Mouse (Mus musculus): ENCODE results near the gene Thap11.

The Thap11 gene

GRCm38 (mm10) chr8:105860143-105860981 is 5.4 kb downstream of the Thap11 start, which contains the start of gene Nutf2:
Gene Nutf2 (plus strand): TSS chr8:105860580.
- ChIA-PET CTCF (interaction anchor here in 2 of 4 experiments (0.6 to 1.6 kb wide), 11 partner anchors 9 to 345 kb away, joined by 3 to 7 read pairs (median 3); partner anchors contain the start of genes Nrn1l (in 2 of the 2), Agrp (in 1 of the 2), Ctcf (in 1 of the 2) and Pskh1 (in 1 of the 2)), POLR2A (interaction anchor here (0.5 to 4.7 kb wide), 87 partner anchors 9 to 555 kb away, joined by 3 to 58 read pairs (median 4); partner anchors contain the start of genes Pskh1 (in 4 of the 4), Edc4 (in 3 of the 4), Ranbp10 (in 3 of the 4) and Tsnaxip1 (in 3 of the 4))

DNA sequence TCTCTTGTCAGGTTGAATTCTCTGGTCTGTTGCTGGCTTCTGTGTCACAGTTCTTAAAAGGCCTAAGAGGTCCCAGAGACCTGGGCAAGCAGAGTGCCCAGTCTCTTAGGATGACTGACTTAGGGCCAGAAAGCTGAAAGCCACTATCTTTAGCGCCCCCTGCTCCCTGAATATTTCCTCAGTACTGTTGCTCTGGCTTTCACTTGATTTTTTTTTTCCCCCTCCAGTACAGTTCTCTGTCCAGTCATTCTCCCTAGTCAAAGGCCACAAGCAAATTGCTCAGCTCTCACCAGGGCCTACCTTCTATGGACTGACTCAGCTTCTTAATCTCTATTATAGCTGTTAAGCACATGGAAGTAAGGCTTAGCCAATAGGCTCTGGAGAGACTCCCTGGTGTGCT is 7.0 kb downstream of the Thap11 start:
- CTCF ChIA-PET, result interaction anchor here in 3 of 4 experiments (0.6 to 1.2 kb wide), 4 partner anchors 27 to 933 kb away, joined by 3 to 5 read pairs (median 4); no protein-coding TSS in a partner anchor

GRCm38 (mm10) chr8:105866364-105867029 is 11.6 kb downstream of the Thap11 start:
- CTCF ChIA-PET, result interaction anchor here (0.6 to 3.0 kb wide), 16 partner anchors 11 to 152 kb away, joined by 3 to 28 read pairs (median 5); partner anchors contain the start of genes Thap11 (in 3 of the 4), Nrn1l (in 1 of the 4), Pskh1 (in 1 of the 4) and Ranbp10 (in 1 of the 4)
- POLR2A ChIA-PET, result interaction anchor here in 3 of 4 experiments (0.5 to 5.1 kb wide), 22 partner anchors 10 to 191 kb away, joined by 3 to 58 read pairs (median 4); partner anchors contain the start of genes Thap11 (in 2 of the 3), Edc4 (in 1 of the 3), Nrn1l (in 1 of the 3) and Pskh1 (in 1 of the 3)

More for the DNA sequence above, 7.0 kb downstream of the Thap11 start:
- POLR2A ChIA-PET, result interaction anchor here in 2 of 4 experiments (0.5 to 4.7 kb wide), 25 partner anchors 9 to 390 kb away, joined by 3 to 58 read pairs (median 6); partner anchors contain the start of genes Acd (in 2 of the 2), Edc4 (in 2 of the 2), Pard6a (in 2 of the 2) and Pskh1 (in 2 of the 2)

DNA sequence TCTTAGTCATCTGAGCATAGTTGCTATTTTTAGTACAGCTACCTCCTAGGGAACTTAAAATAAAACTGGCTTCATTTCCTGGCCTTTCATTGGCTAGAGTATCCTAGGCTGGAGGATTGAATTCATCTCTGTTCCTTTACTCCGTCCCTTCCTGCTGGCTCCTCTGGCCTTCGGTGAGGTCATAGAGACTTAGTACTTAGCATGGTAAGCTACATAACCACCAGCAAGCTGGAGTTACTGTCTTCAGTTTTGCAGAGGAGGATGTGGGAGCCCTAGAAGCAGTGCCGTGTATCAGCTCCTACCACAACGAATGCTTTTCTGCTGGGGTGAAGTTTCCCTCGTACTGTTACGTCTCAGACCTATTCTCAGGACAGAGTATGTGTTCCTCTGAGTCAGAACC is 19.4 kb downstream of the Thap11 start:
- ChIA-PET CTCF (no interaction called here), POLR2A (interaction anchor here in 2 of 4 experiments (0.9 to 8.4 kb wide), 12 partner anchors 9 to 75 kb away, joined by 3 to 58 read pairs (median 5); partner anchors contain the start of genes Nutf2 (in 2 of the 2), Nrn1l (in 1 of the 2), Pskh1 (in 1 of the 2) and Thap11 (in 1 of the 2))

GRCm38 (mm10) chr8:105880754-105881520 is 26.0 kb downstream of the Thap11 start, which contains the start of gene Edc4:
Gene Edc4 (plus strand): TSS chr8:105880881.
- POLR2A ChIA-PET, result interaction anchor here in 3 of 4 experiments (0.6 to 8.4 kb wide), 18 partner anchors 11 to 287 kb away, joined by 3 to 58 read pairs (median 7); partner anchors contain the start of genes Nutf2 (in 3 of the 3), Nrn1l (in 2 of the 3) and Pskh1 (in 1 of the 3)

GRCm38 (mm10) chr8:105889756-105890465 is 35.0 kb downstream of the Thap11 start:
- CTCF ChIA-PET, result interaction anchor here (0.5 to 2.2 kb wide), 5 partner anchors 24 to 337 kb away, joined by 3 to 7 read pairs (median 3); no protein-coding TSS in a partner anchor
- POLR2A ChIA-PET, result interaction anchor here in 3 of 4 experiments (0.6 to 2.4 kb wide), 14 partner anchors 10 to 307 kb away, joined by 3 to 8 read pairs (median 4); partner anchors contain the start of genes Pskh1 (in 3 of the 3) and Thap11 (in 1 of the 3)

More at GRCm38 (mm10) chr8:105880754-105881520, 26.0 kb downstream of the Thap11 start, which contains the start of gene Edc4:
- CTCF ChIA-PET, result interaction anchor here in 1 of 4 experiments (0.6 kb wide), 2 partner anchors 10 to 1868 kb away, joined by 3 to 6 read pairs; no protein-coding TSS in a partner anchor

- ChIA-PET POLR2A (interaction anchor here in 3 of 4 experiments (0.5 to 1.8 kb wide), 15 partner anchors 8 to 308 kb away, joined by 3 to 8 read pairs (median 4); partner anchors contain the start of gene Pskh1 (in 3 of the 3)), CTCF (interaction anchor here in 2 of 4 experiments (0.7 to 2.2 kb wide), 3 partner anchors 25 to 166 kb away, joined by 3 to 7 read pairs (median 3); no protein-coding TSS in a partner anchor)
Measured at GRCm38 (mm10) chr8:105890870-105891269, 35.9 kb downstream of the Thap11 start.

DNA sequence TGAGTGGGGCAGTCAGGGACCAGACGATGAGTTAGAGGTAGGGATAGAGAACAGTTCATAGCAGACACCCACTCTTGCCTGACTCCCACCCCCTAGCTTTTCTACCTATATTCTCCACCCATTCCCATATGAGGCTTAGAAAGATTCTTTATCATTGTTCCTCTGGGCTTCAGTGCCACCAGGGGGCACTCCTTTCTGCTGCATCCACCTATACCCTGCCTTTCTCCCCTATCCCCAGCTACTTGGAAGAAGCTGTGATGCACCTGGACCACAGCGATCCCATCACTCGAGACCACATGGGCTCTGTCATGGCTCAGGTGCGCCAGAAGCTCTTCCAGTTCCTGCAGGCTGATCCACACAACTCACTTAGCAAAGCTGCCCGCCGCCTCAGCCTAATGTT is 37.5 kb downstream of the Thap11 start:
- POLR2A ChIA-PET, result interaction anchor here in 3 of 4 experiments (0.5 to 4.0 kb wide), 20 partner anchors 8 to 382 kb away, joined by 3 to 19 read pairs (median 5); partner anchors contain the start of genes Nutf2 (in 3 of the 3), Edc4 (in 1 of the 3), Pskh1 (in 1 of the 3) and Ranbp10 (in 1 of the 3)
- CTCF ChIA-PET, result interaction anchor here (0.6 to 3.6 kb wide), 11 partner anchors 9 to 287 kb away, joined by 3 to 23 read pairs (median 5); partner anchors contain the start of gene Ripor1 (in 1 of the 4)

- ChIA-PET CTCF (interaction anchor here (0.6 to 3.6 kb wide), 13 partner anchors 14 to 549 kb away, joined by 3 to 23 read pairs (median 3); partner anchors contain the start of gene Nutf2 (in 2 of the 4)), POLR2A (interaction anchor here in 3 of 4 experiments (0.6 to 4.0 kb wide), 26 partner anchors 8 to 318 kb away, joined by 3 to 19 read pairs (median 4); partner anchors contain the start of genes Nutf2 (in 3 of the 3), Edc4 (in 2 of the 3), Carmil2 (in 1 of the 3) and Ranbp10 (in 1 of the 3))
Measured at GRCm38 (mm10) chr8:105893339-105893738, 38.4 kb downstream of the Thap11 start, which contains the start of gene Nrn1l. Gene Nrn1l (plus strand): TSS chr8:105893567.

GRCm38 (mm10) chr8:105897801-105898480 is 43.0 kb downstream of the Thap11 start:
- POLR2A ChIA-PET, result interaction anchor here in 1 of 4 experiments (1.8 kb wide), 1 partner anchor 42 kb away, joined by 5 read pairs; no protein-coding TSS in a partner anchor
- CTCF ChIA-PET, result interaction anchor here in 1 of 4 experiments (0.6 kb wide), 1 partner anchor 63 kb away, joined by 4 read pairs; no protein-coding TSS in a partner anchor

DNA sequence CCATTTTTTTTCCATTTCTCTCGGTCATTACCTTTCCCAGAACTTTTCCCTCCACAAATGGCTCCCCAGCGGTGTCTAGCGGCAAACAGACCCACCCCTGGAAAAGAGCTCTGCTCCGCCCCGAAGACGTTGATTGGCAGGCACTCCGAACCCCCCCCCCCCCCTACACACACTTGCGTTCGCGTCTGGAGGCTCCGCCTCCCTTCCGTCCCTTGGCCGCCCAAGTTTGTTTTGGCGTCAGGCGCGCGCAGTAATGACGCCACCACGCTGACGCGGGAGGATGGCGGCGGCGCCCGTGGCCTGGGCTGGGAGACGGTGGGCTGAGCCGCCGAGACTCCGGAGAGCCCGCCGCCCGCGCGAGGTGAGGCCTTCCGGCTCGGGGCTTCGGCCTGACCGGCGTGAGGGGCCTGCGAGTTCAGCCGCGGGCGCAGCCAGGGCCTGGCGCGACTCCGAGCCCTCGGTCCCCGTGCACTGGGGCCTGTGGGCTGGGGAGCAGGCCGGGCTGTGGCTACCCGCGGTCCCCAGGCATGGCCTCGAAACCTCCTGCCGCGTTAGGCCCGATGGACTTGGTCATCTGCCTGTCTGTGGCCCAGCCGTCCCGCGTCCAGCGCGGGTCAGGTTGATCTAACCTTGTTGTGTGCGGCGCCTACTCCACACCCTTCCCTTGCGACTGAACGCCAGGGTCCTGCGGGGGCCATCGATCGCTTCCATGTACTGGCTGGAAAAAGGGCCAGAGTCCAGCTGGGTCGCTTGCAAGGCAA is 45.4 kb downstream of the Thap11 start, which contains the start of gene Pskh1:
Gene Pskh1, plus strand, starts transcription at position 262 of the 761 bp plus-strand sequence.
- CTCF ChIA-PET, result interaction anchor here (0.5 to 2.4 kb wide), 25 partner anchors 10 to 515 kb away, joined by 3 to 15 read pairs (median 3); partner anchors contain the start of genes Ctcf (in 1 of the 4), Nutf2 (in 1 of the 4) and Zfp90 (in 1 of the 4)
- POLR2A ChIA-PET, result interaction anchor here (0.5 to 4.4 kb wide), 110 partner anchors 8 to 1407 kb away, joined by 3 to 41 read pairs (median 4); partner anchors contain the start of genes Nutf2 (in 4 of the 4), Ranbp10 (in 3 of the 4), Acd (in 2 of the 4) and Ddx28 (in 2 of the 4)

DNA sequence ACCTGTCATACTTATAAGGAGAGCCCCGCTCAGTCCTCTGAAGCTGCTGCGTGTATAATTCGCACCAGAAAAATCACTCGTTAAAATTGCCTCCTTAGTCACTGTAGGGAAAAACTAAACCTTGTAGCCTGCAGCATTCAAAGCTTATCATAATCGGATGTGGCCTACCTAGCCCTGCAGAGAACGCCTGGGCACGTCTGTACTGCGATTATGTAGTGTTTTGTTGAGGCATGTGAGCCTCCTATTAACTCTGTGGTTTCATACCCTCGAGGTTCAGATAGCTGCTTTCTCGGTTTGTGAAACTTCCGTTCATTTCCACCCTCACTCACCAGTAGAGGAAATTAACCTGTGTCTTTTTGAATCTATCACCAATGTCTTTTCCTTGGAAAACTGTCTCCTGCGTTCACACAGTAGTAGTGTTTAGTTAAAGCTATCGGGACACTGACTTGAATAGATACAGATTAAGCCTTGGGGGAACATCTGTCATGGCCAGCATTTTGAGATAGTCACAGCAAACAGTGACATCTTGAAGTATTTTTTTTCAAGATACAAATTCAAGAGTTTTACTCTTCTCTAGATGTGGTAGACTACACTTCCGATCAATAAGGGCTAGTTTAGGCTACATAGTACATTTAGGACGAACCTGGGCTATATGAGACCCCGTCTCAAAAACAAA is 46.1 kb downstream of the Thap11 start:
- CTCF ChIA-PET, result interaction anchor here in 2 of 4 experiments (0.8 to 2.4 kb wide), 4 partner anchors 29 to 89 kb away, joined by 3 to 7 read pairs (median 6); no protein-coding TSS in a partner anchor
- POLR2A ChIA-PET, result interaction anchor here in 3 of 4 experiments (0.5 to 4.4 kb wide), 39 partner anchors 8 to 295 kb away, joined by 3 to 41 read pairs (median 6); partner anchors contain the start of genes Acd (in 2 of the 3), Nrn1l (in 2 of the 3), Nutf2 (in 2 of the 3) and Pard6a (in 2 of the 3)
